Mouse (Mus musculus) thymus, adult 18-20 months (tissue): ENCODE results near the gene Lbr.
A peak's percentile ranks its signal among the peaks of the same experiment; 100 is the strongest.
"Not testable (repeated sequence)": the region's sequence is repeated elsewhere in the genome, so short reads cannot be mapped to it uniquely, and the experiment has no call there.

Source experiments
- DNase-seq, 2 experiments: peaks; one replicate each; pipeline ENCODE4 v3.0.0; 2022; ENCODE audit warnings: mixed read lengths in 2 of 2

Gene Lbr

GRCm38 (mm10) chr1:181851521-181852310 lies 8.9 kb upstream of the Lbr start:
- no peak for DNase-seq

- no peak for DNase-seq
Measured at GRCm38 (mm10) chr1:181850441-181850840, 7.6 kb upstream of the Lbr start.

GRCm38 (mm10) chr1:181848210-181848609 lies 5.4 kb upstream of the Lbr start:
- DNase-seq: no peak

GRCm38 (mm10) chr1:181847396-181847795 lies 4.5 kb upstream of the Lbr start:
- no peak for DNase-seq

GRCm38 (mm10) chr1:181845767-181846166 lies 2.9 kb upstream of the Lbr start:
- DNase-seq: no peak

- no peak for DNase-seq
Measured at GRCm38 (mm10) chr1:181844874-181845547, 2.2 kb upstream of the Lbr start.

- DNase-seq: peak; percentile 90 to 91
Measured at GRCm38 (mm10) chr1:181841864-181842672, 778 bp downstream of the Lbr start.

GRCm38 (mm10) chr1:181841396-181841795 lies 1.4 kb downstream of the Lbr start:
- DNase-seq: peak in 1 of 2 experiments; percentile 56

- no peak for DNase-seq
Measured at GRCm38 (mm10) chr1:181839746-181840366, 3.0 kb downstream of the Lbr start.

GRCm38 (mm10) chr1:181838111-181838510 lies 4.7 kb downstream of the Lbr start:
- DNase-seq: no peak

GRCm38 (mm10) chr1:181833143-181833542 lies 9.7 kb downstream of the Lbr start:
- DNase-seq: no peak

- no peak for DNase-seq
Measured at GRCm38 (mm10) chr1:181832720-181833119, 10.1 kb downstream of the Lbr start.

GRCm38 (mm10) chr1:181828365-181828764 lies 14.5 kb downstream of the Lbr start:
- DNase-seq: peak in 1 of 2 experiments; percentile 57

GRCm38 (mm10) chr1:181826716-181827115 lies 16.1 kb downstream of the Lbr start:
- DNase-seq: no peak

- DNase-seq: no peak
Measured at GRCm38 (mm10) chr1:181811481-181812223, 31.2 kb downstream of the Lbr start.

- DNase-seq: no peak
Measured at GRCm38 (mm10) chr1:181800667-181801066, 42.2 kb downstream of the Lbr start.

GRCm38 (mm10) chr1:181799911-181800310 lies 42.9 kb downstream of the Lbr start:
- DNase-seq: no peak

GRCm38 (mm10) chr1:181793541-181793940 lies 49.3 kb downstream of the Lbr start:
- DNase-seq: no peak

- DNase-seq: no peak
Measured at GRCm38 (mm10) chr1:181789952-181790351, 52.9 kb downstream of the Lbr start.

- not testable (repeated sequence) for DNase-seq
Measured at GRCm38 (mm10) chr1:181782600-181782999, 60.2 kb downstream of the Lbr start.

GRCm38 (mm10) chr1:181776541-181776940 lies 66.3 kb downstream of the Lbr start:
- DNase-seq: no peak

- DNase-seq: no peak
Measured at GRCm38 (mm10) chr1:181771871-181772270, 71.0 kb downstream of the Lbr start.
